Mouse (Mus musculus) cortical plate, adult 2 months (tissue): ENCODE results near the gene Dbndd2.

Experiments
- CTCF ChIP-seq: fragments of 200-500 bp; IDR thresholded peaks from 2 replicates; pipeline ENCODE4 v1.5.1; 2011; ENCODE audit warnings: mild to moderate bottlenecking, control low read depth, low read length; ENCODE audit not compliant: insufficient read depth; ENCODE audit errors: extremely low read depth
- POLR2A ChIP-seq: fragments of 200-500 bp; IDR thresholded peaks from 2 replicates; pipeline ENCODE4 v1.6.1; 2011; ENCODE audit warnings: mild to moderate bottlenecking, low read length, control low read depth; ENCODE audit not compliant: insufficient read depth; ENCODE audit errors: extremely low read depth

- TF ChIP-seq POLR2A (no peak), CTCF (no peak)
These were observed 31.1 kb upstream of the Dbndd2 start for GRCm38 (mm10) chr2:164454846-164455245.
